Mouse (Mus musculus) heart, embryonic 14.5 days (tissue): ENCODE results near the gene Klrb1f. TPM values are rescaled to one million over a fixed set of nuclear protein-coding genes. Genes with fewer than 3 reads are reported as not detected.

ENCODE experiments used
- ATAC-seq: fragments of 200-750 bp; cut with Nextera tagmentation; 2 replicates; pipeline ENCODE4 v1.8.0; 2017; ENCODE audit warnings: low read depth, moderate TSS enrichment; ENCODE audit not compliant: insufficient number of reproducible peaks, insufficient read depth, low FRiP score
- H3K27ac ChIP-seq, 2 experiments: fragments of 200-500 bp in 1 of 2; fragments of 300-500 bp in 1 of 2; sonication (generic) in 1 of 2; replicated peaks in 1 of 2; 2 replicates each; pipeline ENCODE4 v1.5.1; 2012 to 2014; ENCODE audit warnings: low read depth in 2 of 2, low read length in 2 of 2, control low read depth in 1 of 2, mild to moderate bottlenecking in 1 of 2, mixed read lengths in 1 of 2; ENCODE audit not compliant: control insufficient read depth in 1 of 2, insufficient read depth in 1 of 2
- H3K27me3 ChIP-seq: fragments of 300-500 bp; sonication (generic); 2 replicates; pipeline ENCODE4 v1.6.1; 2014; ENCODE audit warnings: mild to moderate bottlenecking, low read length, control low read depth; ENCODE audit not compliant: control insufficient read depth, insufficient read depth
- H3K36me3 ChIP-seq: fragments of 300-500 bp; sonication (generic); 2 replicates; pipeline ENCODE4 v1.6.1; 2014; ENCODE audit warnings: mild to moderate bottlenecking, control low read depth, low read length, mixed read lengths; ENCODE audit not compliant: control insufficient read depth, insufficient read depth
- H3K4me1 ChIP-seq, 2 experiments: fragments of 200-500 bp in 1 of 2; fragments of 300-500 bp in 1 of 2; sonication (generic) in 1 of 2; 2 replicates each; pipeline ENCODE4 v1.6.1; 2012 to 2014; ENCODE audit warnings: low read length in 2 of 2, control low read depth in 1 of 2, mixed read lengths in 1 of 2; ENCODE audit not compliant: control insufficient read depth in 2 of 2, insufficient read depth in 2 of 2
- H3K4me2 ChIP-seq: fragments of 300-500 bp; sonication (generic); 2 replicates; pipeline ENCODE4 v1.6.1; 2014; ENCODE audit warnings: mild to moderate bottlenecking, low read length
- H3K4me3 ChIP-seq, 2 experiments: fragments of 200-500 bp in 1 of 2; fragments of 300-500 bp in 1 of 2; sonication (generic) in 1 of 2; 2 replicates each; pipeline ENCODE4 v1.5.1; 2012 to 2014; ENCODE audit warnings: low read length in 2 of 2, mild to moderate bottlenecking in 2 of 2, control low read depth in 1 of 2, low read depth in 1 of 2, moderate library complexity in 1 of 2; ENCODE audit not compliant: control insufficient read depth in 1 of 2, insufficient read depth in 1 of 2
- H3K9ac ChIP-seq: fragments of 300-500 bp; sonication (generic); 2 replicates; pipeline ENCODE4 v1.6.1; 2014; ENCODE audit warnings: mild to moderate bottlenecking, low read length
- H3K9me3 ChIP-seq: fragments of 300-500 bp; sonication (generic); 2 replicates; pipeline ENCODE4 v1.6.1; 2016; ENCODE audit warnings: low read length, control low read depth; ENCODE audit not compliant: control insufficient read depth
- WGBS: fragments of 180-500 bp; shearing (Covaris S2); extraction: QIAGEN DNeasy Blood & Tissue Kit; methylation state at CpG from one replicate; pipeline ENCODE4 v1.1.7; 2014; 5-methylcytosine and 5-hydroxymethylcytosine counted together
- polyA plus RNA-seq: library from polyadenylated mRNA; unstranded; fragments of >200 nt; fragmentation: Nextera tagmentation; extraction: Ambion mirVana; gene quantifications from 2 replicates; pipeline ENCODE4 v1.2.1, GENCODE M21; 2014

Klrb1f gene
- polyA plus RNA-seq, 1 experiment from 2014 or later = 0.27 TPM

DNA sequence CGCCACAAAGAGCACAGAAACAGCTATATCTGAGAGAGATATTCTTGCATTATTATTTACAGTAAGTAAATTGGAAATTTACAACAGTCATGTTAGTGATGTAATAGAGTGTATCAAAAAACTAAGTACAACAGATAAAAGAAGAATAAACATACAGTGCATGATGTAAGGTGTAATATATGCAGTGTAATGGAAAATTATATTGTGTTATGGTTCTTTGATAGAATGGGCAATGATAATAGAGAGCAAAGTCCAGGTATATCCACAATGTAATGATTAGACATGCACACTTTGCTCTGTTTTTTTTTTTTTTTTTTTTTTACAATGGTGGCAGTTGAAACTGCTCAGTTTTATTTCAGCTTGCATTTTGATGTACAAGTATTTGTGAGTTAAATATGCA lies 55.9 kb downstream of the Klrb1f start:
- Histone ChIP-seq H3K36me3 (no peaks in the 10 kb centered on the region), H3K9me3 (no peaks in the 10 kb centered on the region), H3K4me3 (no peak overlapping the region), H3K9ac (no peak overlapping the region), H3K4me2 (no peak overlapping the region), H3K4me1 (no peaks in the 10 kb centered on the region), H3K27me3 (no peaks in the 10 kb centered on the region), H3K27ac (no peak overlapping the region)
- ATAC-seq = no peak
- 62% methylated on average over 1 of the region's 1 CpGs for WGBS

DNA sequence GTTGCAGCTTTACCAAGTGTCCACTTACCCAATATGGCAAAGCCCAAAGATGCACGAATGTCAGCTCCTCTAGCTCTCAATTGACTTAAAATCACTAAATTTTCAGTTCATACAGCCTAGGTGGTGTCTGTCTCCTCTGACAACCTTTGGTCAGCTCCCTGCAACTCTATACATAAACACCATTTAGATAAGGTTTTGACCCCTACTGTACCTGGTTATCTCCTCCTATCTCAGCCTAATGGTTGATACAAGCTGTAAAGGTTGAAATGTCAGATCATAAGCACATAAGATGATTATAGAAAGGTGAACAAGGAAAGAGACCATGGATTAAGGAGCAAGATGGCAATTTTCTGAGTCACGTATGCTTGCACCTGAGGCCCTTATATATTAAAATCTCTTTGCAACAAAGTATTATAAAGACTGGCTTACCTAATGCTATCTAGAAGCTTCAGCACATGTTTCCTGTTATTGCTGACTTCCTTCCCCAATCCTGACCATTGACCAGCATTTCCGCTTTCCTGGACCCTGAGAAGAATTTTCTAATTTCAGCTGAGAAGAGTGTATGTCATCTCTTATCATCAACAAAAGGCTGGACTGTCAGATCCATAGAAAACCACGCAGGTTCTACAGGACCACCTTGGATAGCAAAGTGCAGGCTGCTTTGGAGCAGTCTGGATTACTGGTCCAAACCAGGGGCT lies 57.3 kb downstream of the Klrb1f start:
- ATAC-seq = no peak
- Histone ChIP-seq H3K4me1 (no peaks in the 10 kb centered on the region), H3K27ac (no peak overlapping the region), H3K4me3 (no peak overlapping the region), H3K36me3 (no peaks in the 10 kb centered on the region), H3K9ac (no peak overlapping the region), H3K9me3 (no peaks in the 10 kb centered on the region), H3K27me3 (no peaks in the 10 kb centered on the region), H3K4me2 (no peak overlapping the region)
- WGBS = 68% methylated on average over 4 of the region's 4 CpGs

Other genes with a start within 250 kb of the Klrb1f start
- not detected in 2 replicates for gene Gm44511, start 219.6 kb upstream of the Klrb1f start, polyA plus RNA-seq
- gene Klrb1b, start 219.6 kb upstream of the Klrb1f start, polyA plus RNA-seq = not detected in 2 replicates
- 0.08 TPM in 1 of 2 replicates, not detected in the other for gene Clec2i, start 158.3 kb upstream of the Klrb1f start, polyA plus RNA-seq
- gene BC035044, start 154.8 kb upstream of the Klrb1f start, polyA plus RNA-seq = 0.34 TPM in 1 of 2 replicates, not detected in the other
- gene Clec2g, start 111.5 kb upstream of the Klrb1f start, polyA plus RNA-seq = not detected in 2 replicates
- gene Clec2e, start 55.0 kb downstream of the Klrb1f start, polyA plus RNA-seq = not detected in 2 replicates
- gene Clec2d, start 134.7 kb downstream of the Klrb1f start, polyA plus RNA-seq = 0.38 and 0.39 TPM in 2 replicates
- 0.18 and 0.35 TPM in 2 replicates for gene Cd69, start 229.5 kb downstream of the Klrb1f start, polyA plus RNA-seq